Mouse (Mus musculus) layer of hippocampus, adult 2 months (tissue): ENCODE results near the gene Ltbp1. TPM values are rescaled to one million over a fixed set of nuclear protein-coding genes. Genes with fewer than 3 reads are reported as not detected.

Experiments
- DNase-seq, 2 experiments: peaks; one replicate each; pipeline ENCODE4 v3.0.0; 2022; ENCODE audit warnings: low spot score in 2 of 2
- H3K27ac ChIP-seq: fragments of 200-600 bp; 2 replicates; pipeline ENCODE4 v1.8.1; 2022
- H3K4me3 ChIP-seq: fragments of 200-600 bp; 2 replicates; pipeline ENCODE4 v1.8.1; 2022; ENCODE audit warnings: mild to moderate bottlenecking
- CTCF ChIP-seq: fragments of 200-600 bp; conservative IDR thresholded peaks from 2 replicates; pipeline ENCODE4 v1.8.1; 2022; ENCODE audit warnings: antibody characterized with exemption, mild to moderate bottlenecking, moderate library complexity
- total RNA-seq, 2 experiments: library from RNA; stranded (reverse); gene quantifications; 2 replicates each; pipeline ENCODE4 v1.2.3; 2021

Ltbp1 gene
- total RNA-seq, 2 experiments from 2014 or later, result 6.3 to 7.4 TPM

- TF ChIP-seq CTCF, result no peak
- DNase-seq, result peak in 1 of 2 experiments; percentile 21
- 0 out of 2 replicates have a peak overlapping the region, but pooled peaks have one; percentile 3 for H3K27ac ChIP-seq
- no peak overlapping the region for H3K4me3 ChIP-seq
Observed at GRCm38 (mm10) chr17:75235781-75236180, 230.4 kb downstream of the Ltbp1 start.

GRCm38 (mm10) chr17:75236543-75236942, 231.2 kb downstream of the Ltbp1 start:
- Histone ChIP-seq H3K27ac (0 out of 2 replicates have a peak overlapping the region, but pooled peaks have one; percentile 3), H3K4me3 (no peak overlapping the region)
- TF ChIP-seq CTCF, result no peak
- DNase-seq, result no peak

- DNase-seq, result no peak
- Histone ChIP-seq H3K27ac (no peak overlapping the region), H3K4me3 (no peak overlapping the region)
- TF ChIP-seq CTCF, result no peak
Observed at GRCm38 (mm10) chr17:75237456-75237855, 232.1 kb downstream of the Ltbp1 start.

GRCm38 (mm10) chr17:75238655-75239054, 233.3 kb downstream of the Ltbp1 start:
- H3K4me3 ChIP-seq, result no peak overlapping the region
- no peak for DNase-seq
- TF ChIP-seq CTCF, result no peak
- no peak overlapping the region for H3K27ac ChIP-seq

GRCm38 (mm10) chr17:75239545-75239944, 234.2 kb downstream of the Ltbp1 start:
- no peak for TF ChIP-seq CTCF
- DNase-seq, result no peak
- Histone ChIP-seq H3K27ac (no peak overlapping the region), H3K4me3 (no peak overlapping the region)

GRCm38 (mm10) chr17:75242086-75242485, 236.7 kb downstream of the Ltbp1 start:
- Histone ChIP-seq H3K27ac (no peak overlapping the region), H3K4me3 (no peak overlapping the region)
- TF ChIP-seq CTCF, result no peak
- DNase-seq, result no peak

- DNase-seq, result no peak
- H3K4me3 ChIP-seq, result no peak overlapping the region
- TF ChIP-seq CTCF, result no peak
- no peak overlapping the region for H3K27ac ChIP-seq
Observed at GRCm38 (mm10) chr17:75243221-75243620, 237.9 kb downstream of the Ltbp1 start.

- DNase-seq, result no peak
- TF ChIP-seq CTCF, result no peak
- H3K4me3 ChIP-seq, result no peak overlapping the region
- H3K27ac ChIP-seq, result no peak overlapping the region
Observed at GRCm38 (mm10) chr17:75244148-75244547, 238.8 kb downstream of the Ltbp1 start.

GRCm38 (mm10) chr17:75245085-75245484, 239.7 kb downstream of the Ltbp1 start:
- Histone ChIP-seq H3K4me3 (no peak overlapping the region), H3K27ac (no peak overlapping the region)
- no peak for DNase-seq
- TF ChIP-seq CTCF, result no peak

GRCm38 (mm10) chr17:75248632-75249031, 243.3 kb downstream of the Ltbp1 start:
- no peak for TF ChIP-seq CTCF
- Histone ChIP-seq H3K27ac (no peak overlapping the region), H3K4me3 (no peak overlapping the region)
- DNase-seq, result no peak

- H3K4me3 ChIP-seq, result no peak overlapping the region
- no peak for TF ChIP-seq CTCF
- DNase-seq, result no peak
- no peak overlapping the region for H3K27ac ChIP-seq
Observed at GRCm38 (mm10) chr17:75250571-75250970, 245.2 kb downstream of the Ltbp1 start.

GRCm38 (mm10) chr17:75251094-75251493, 245.7 kb downstream of the Ltbp1 start:
- H3K4me3 ChIP-seq, result no peak overlapping the region
- DNase-seq, result no peak
- TF ChIP-seq CTCF, result no peak
- no peak overlapping the region for H3K27ac ChIP-seq

GRCm38 (mm10) chr17:75252540-75252939, 247.2 kb downstream of the Ltbp1 start:
- DNase-seq, result no peak
- no peak overlapping the region for H3K4me3 ChIP-seq
- no peak for TF ChIP-seq CTCF
- H3K27ac ChIP-seq, result no peak overlapping the region

- H3K27ac ChIP-seq, result no peak overlapping the region
- no peak for TF ChIP-seq CTCF
- DNase-seq, result no peak
- H3K4me3 ChIP-seq, result no peak overlapping the region
Observed at GRCm38 (mm10) chr17:75254909-75255308, 249.5 kb downstream of the Ltbp1 start.

GRCm38 (mm10) chr17:75255967-75256366, 250.6 kb downstream of the Ltbp1 start:
- no peak for TF ChIP-seq CTCF

More at GRCm38 (mm10) chr17:75255967-75256366, 250.6 kb downstream of the Ltbp1 start:
- Histone ChIP-seq H3K4me3 (no peak overlapping the region), H3K27ac (no peak overlapping the region)
- DNase-seq, result no peak
